Mouse (Mus musculus) intestine, embryonic 14.5 days (tissue): ENCODE data around the gene Catsper1. TPM values are rescaled to one million over a fixed set of nuclear protein-coding genes. Genes with fewer than 3 reads are reported as not detected.
A peak's percentile ranks its signal among the peaks of the same experiment; 100 is the strongest.

Source experiments
- ATAC-seq: fragments of 200-750 bp; cut with Nextera tagmentation; replicated peaks from 2 replicates; pipeline ENCODE4 v1.8.0; 2017; ENCODE audit warnings: low read depth, moderate number of reproducible peaks, moderate TSS enrichment, moderate library complexity; ENCODE audit not compliant: low FRiP score, low TSS enrichment
- DNase-seq: peaks from one replicate; pipeline ENCODE4 v3.0.0-alpha.2; 2018; ENCODE audit warnings: low spot score
- H3K27ac ChIP-seq: fragments of 300-500 bp; sonication (generic); 2 replicates; pipeline ENCODE4 v1.5.1; 2014; ENCODE audit warnings: low read depth, mild to moderate bottlenecking, control low read depth
- H3K27me3 ChIP-seq: fragments of 300-500 bp; sonication (generic); replicated peaks from 2 replicates; pipeline ENCODE4 v1.6.1; 2014; ENCODE audit warnings: low read length, control low read depth; ENCODE audit not compliant: control insufficient read depth, insufficient read depth
- H3K36me3 ChIP-seq: fragments of 300-500 bp; sonication (generic); 2 replicates; pipeline ENCODE4 v1.6.1; 2014; ENCODE audit warnings: low read length, control low read depth; ENCODE audit not compliant: control insufficient read depth, insufficient read depth
- H3K4me1 ChIP-seq: fragments of 300-500 bp; sonication (generic); replicated peaks from 2 replicates; pipeline ENCODE4 v1.6.1; 2014; ENCODE audit warnings: low read length, control low read depth, mixed read lengths; ENCODE audit not compliant: control insufficient read depth, insufficient read depth
- H3K4me2 ChIP-seq: fragments of 300-500 bp; sonication (generic); 2 replicates; pipeline ENCODE4 v1.6.1; 2014; ENCODE audit warnings: low read length
- H3K4me3 ChIP-seq: fragments of 300-500 bp; sonication (generic); 2 replicates; pipeline ENCODE4 v1.5.1; 2014; ENCODE audit warnings: low read depth, low read length, control low read depth, mixed read lengths
- H3K9ac ChIP-seq: fragments of 300-500 bp; sonication (generic); 2 replicates; pipeline ENCODE4 v1.6.1; 2014; ENCODE audit warnings: mild to moderate bottlenecking, low read length
- H3K9me3 ChIP-seq: fragments of 300-500 bp; sonication (generic); 2 replicates; pipeline ENCODE4 v1.6.1; 2016; ENCODE audit warnings: low read length, control low read depth; ENCODE audit not compliant: control insufficient read depth
- WGBS: fragments of 180-500 bp; shearing (Covaris S2); extraction: QIAGEN DNeasy Blood & Tissue Kit; methylation state at CpG from one replicate; pipeline ENCODE4 v1.1.7; 2014; 5-methylcytosine and 5-hydroxymethylcytosine counted together
- polyA plus RNA-seq: library from polyadenylated mRNA; unstranded; fragments of >200 nt; fragmentation: Nextera tagmentation; extraction: Ambion mirVana; gene quantifications from 2 replicates; pipeline ENCODE4 v1.2.1, GENCODE M21; 2014

Gene Catsper1
- polyA plus RNA-seq, 1 experiment from 2014 or later = not detected

DNA sequence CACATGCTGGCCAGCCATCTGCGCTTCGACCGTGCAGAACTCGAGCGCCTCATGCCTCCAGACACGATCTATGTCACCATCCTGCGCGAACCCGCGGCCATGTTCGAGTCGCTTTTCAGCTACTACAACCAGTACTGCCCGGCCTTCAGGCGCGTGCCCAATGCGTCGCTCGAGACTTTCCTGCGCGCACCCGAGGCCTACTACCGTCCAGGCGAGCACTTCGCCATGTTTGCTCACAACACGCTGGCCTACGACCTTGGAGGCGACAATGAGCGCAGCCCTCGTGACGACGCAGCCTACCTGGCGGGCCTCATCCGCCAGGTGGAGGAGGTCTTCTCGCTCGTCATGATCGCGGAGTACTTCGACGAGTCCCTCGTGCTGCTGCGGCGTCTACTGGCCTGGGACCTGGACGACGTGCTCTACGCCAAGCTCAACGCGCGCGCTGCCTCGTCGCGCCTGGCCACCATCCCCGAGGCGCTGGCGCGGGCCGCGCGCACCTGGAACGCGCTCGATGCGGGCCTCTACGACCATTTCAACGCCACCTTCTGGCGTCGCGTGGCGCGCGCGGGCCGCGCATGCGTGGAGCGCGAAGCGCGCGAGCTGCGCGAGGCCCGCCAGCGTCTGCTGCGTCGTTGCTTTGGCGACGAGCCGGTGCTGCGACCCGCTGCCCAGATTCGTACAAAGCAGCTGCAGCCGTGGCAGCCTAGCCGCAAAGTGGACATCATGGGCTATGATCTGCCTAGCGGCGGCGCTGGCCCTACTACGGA lies 28.4 kb upstream of the Catsper1 start:
- H3K9ac ChIP-seq = no peak overlapping the region

DNA sequence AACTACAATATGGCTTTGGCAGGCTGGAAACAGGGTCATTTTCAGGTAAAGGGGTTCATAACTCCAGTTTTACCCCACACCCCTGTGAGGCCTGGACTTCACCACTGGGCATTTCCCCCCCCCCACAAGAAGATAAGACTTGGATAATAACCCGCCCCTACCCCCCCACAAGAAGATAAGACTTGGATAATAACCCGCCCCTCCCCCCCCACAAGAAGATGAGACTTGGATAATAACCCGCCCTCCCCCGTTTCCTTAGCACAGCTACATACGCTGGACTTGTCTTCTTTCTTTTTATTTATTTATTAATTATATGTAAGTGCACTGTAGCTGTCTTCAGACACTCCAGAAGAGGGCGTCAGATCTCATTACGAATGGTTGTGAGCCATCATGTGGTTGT lies 26.5 kb upstream of the Catsper1 start:
- H3K4me2 ChIP-seq = no peak overlapping the region
- no peaks in the 10 kb centered on the region for H3K36me3 ChIP-seq
- no peak overlapping the region for H3K4me3 ChIP-seq
- no peaks in the 10 kb centered on the region for H3K9me3 ChIP-seq
- WGBS = 84% methylated on average over 7 of the region's 7 CpGs
- ATAC-seq = no peak
- no peak for DNase-seq
- H3K27me3 ChIP-seq = 0 out of 2 replicates have a peak, but pooled peaks cover 3% of the 10 kb centered on the region
- no peaks in the 10 kb centered on the region for H3K4me1 ChIP-seq
- H3K27ac ChIP-seq = no peak overlapping the region
- H3K9ac ChIP-seq = no peak overlapping the region

More for the DNA sequence above, 28.4 kb upstream of the Catsper1 start:
- no peak overlapping the region for H3K27ac ChIP-seq
- H3K4me1 ChIP-seq = no peaks in the 10 kb centered on the region
- peak overlapping the region; percentile 18 for H3K4me3 ChIP-seq
- no peak for ATAC-seq
- no peaks in the 10 kb centered on the region for H3K9me3 ChIP-seq
- peak; percentile 63 for DNase-seq
- WGBS = 41% methylated on average over 98 of the region's 98 CpGs
- 0 out of 2 replicates have a peak, but pooled peaks cover 3% of the 10 kb centered on the region for H3K27me3 ChIP-seq
- H3K36me3 ChIP-seq = no peaks in the 10 kb centered on the region
- H3K4me2 ChIP-seq = peak overlapping the region; percentile 46

DNA sequence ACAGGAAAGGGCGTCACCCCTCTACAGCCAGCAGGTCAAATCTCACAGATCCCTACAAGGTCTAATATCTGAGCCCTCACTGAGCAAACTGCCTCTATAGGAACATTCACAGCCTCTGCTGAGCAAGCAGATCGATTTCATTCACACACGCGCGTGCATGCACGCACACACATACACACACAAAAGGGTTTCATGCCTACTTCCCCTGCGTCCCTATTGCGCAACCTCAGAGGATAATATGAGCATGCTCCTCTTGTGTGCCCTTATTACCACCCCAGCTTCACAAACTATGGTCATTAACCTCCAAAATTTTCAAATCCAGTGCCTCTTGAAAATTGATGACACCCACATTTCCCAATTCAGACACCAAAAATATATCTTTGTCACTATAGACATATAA lies 22.4 kb upstream of the Catsper1 start:
- peaks cover 6% of the 10 kb centered on the region; the same call in 1 of the 2 replicates for H3K9me3 ChIP-seq
- DNase-seq (no peak), ATAC-seq (no peak)
- H3K36me3 ChIP-seq = no peaks in the 10 kb centered on the region
- no peak overlapping the region for H3K4me3 ChIP-seq
- WGBS = 91% methylated on average over 8 of the region's 8 CpGs
- no peak overlapping the region for H3K4me2 ChIP-seq
- H3K27ac ChIP-seq = no peak overlapping the region
- no peak overlapping the region for H3K9ac ChIP-seq
- no peaks in the 10 kb centered on the region for H3K27me3 ChIP-seq
- H3K4me1 ChIP-seq = no peaks in the 10 kb centered on the region

DNA sequence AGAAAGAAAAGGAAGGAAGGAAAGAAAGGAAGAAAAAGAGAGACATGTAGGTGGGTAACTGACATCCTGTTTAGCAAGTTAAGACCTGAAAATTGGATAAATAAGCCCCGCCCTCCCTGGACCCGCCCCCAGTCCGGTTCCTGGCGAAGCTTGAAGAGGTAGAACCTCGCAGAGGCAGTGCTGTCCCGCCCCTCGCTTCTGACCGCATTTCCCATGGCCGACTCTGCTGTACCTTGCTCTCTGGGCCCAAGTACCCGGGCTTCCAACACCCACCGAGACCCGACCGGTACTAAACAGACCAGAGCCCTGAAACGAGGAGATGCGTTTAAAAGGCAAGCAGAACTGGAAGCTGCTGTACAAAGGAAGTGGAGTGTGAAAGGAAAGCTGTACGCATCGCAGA lies 11.7 kb upstream of the Catsper1 start:
- H3K27ac ChIP-seq = no peak overlapping the region
- no peaks in the 10 kb centered on the region for H3K36me3 ChIP-seq
- no peak overlapping the region for H3K4me2 ChIP-seq
- 52% methylated on average over 17 of the region's 17 CpGs for WGBS
- H3K4me3 ChIP-seq = no peak overlapping the region
- H3K27me3 ChIP-seq = no peaks in the 10 kb centered on the region
- no peak for DNase-seq
- no peaks in the 10 kb centered on the region for H3K4me1 ChIP-seq
- ATAC-seq = no peak
- no peaks in the 10 kb centered on the region for H3K9me3 ChIP-seq
- H3K9ac ChIP-seq = no peak overlapping the region

DNA sequence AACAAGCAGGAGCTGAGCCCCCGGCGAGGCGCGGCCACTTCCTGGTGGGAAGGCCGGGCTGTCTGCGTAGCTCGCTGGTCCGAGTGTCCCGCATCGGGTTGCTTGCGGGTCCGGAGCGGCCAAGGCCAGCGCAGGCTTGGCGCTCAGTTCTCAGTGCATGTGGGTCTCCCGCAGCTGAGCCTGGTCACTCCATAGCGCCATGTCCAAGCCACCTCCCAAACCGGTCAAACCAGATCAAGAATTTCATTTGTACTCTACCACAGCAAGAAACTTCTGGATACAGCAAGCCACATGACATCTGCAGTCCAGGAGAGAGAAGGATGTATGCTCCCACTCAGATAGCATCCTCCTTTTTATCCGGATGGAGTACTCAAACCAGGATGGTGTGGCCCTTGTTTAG lies 7.6 kb upstream of the Catsper1 start:
- H3K4me1 ChIP-seq = no peaks in the 10 kb centered on the region
- DNase-seq (no peak), ATAC-seq (no peak)
- no peaks in the 10 kb centered on the region for H3K36me3 ChIP-seq
- H3K4me3 ChIP-seq = no peak overlapping the region
- H3K9ac ChIP-seq = no peak overlapping the region
- no peaks in the 10 kb centered on the region for H3K27me3 ChIP-seq
- no peak overlapping the region for H3K4me2 ChIP-seq
- no peaks in the 10 kb centered on the region for H3K9me3 ChIP-seq
- WGBS = 61% methylated on average over 19 of the region's 19 CpGs
- H3K27ac ChIP-seq = no peak overlapping the region

DNA sequence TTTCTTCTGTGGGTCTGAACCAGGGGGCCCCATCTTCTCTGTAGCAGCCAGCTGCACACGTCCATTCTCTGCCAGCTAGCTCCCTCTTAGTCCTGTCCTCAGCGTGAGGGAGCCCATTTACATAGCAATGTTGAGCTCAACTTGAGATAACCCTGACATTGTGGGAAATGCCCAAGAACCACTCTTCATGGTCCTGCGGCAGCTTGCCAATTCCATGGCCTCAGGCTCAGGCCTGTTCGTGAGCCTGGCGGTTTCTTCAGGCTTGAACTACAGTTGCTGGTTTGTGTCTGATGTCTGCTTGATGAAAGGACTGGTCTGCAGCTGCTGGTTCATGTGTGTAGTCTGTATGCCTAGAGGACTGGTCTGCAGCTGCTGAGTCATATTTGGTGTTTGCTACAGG lies 800 bp upstream of the Catsper1 start:
- no peaks in the 10 kb centered on the region for H3K27me3 ChIP-seq
- H3K4me1 ChIP-seq = no peaks in the 10 kb centered on the region
- DNase-seq = no peak
- H3K9me3 ChIP-seq = no peaks in the 10 kb centered on the region
- 70% methylated on average over 5 of the region's 5 CpGs for WGBS
- no peak overlapping the region for H3K4me2 ChIP-seq
- H3K27ac ChIP-seq = no peak overlapping the region
- no peaks in the 10 kb centered on the region for H3K36me3 ChIP-seq
- ATAC-seq = no peak
- no peak overlapping the region for H3K9ac ChIP-seq
- no peak overlapping the region for H3K4me3 ChIP-seq

GRCm38 (mm10) chr19:5337975-5338374 lies 2.4 kb downstream of the Catsper1 start:
- H3K27me3 ChIP-seq = no peaks in the 10 kb centered on the region
- no peak overlapping the region for H3K4me2 ChIP-seq
- no peaks in the 10 kb centered on the region for H3K9me3 ChIP-seq
- ATAC-seq = no peak
- 23% methylated on average over 5 of the region's 5 CpGs for WGBS
- no peaks in the 10 kb centered on the region for H3K36me3 ChIP-seq
- no peaks in the 10 kb centered on the region for H3K4me1 ChIP-seq
- peak; percentile 89 for DNase-seq
- no peak overlapping the region for H3K9ac ChIP-seq
- no peak overlapping the region for H3K4me3 ChIP-seq
- H3K27ac ChIP-seq = no peak overlapping the region

GRCm38 (mm10) chr19:5341360-5341759 lies 5.8 kb downstream of the Catsper1 start:
- H3K9ac ChIP-seq = no peak overlapping the region
- no peak overlapping the region for H3K4me2 ChIP-seq
- 84% methylated on average over 7 of the region's 7 CpGs for WGBS
- no peak for ATAC-seq
- no peaks in the 10 kb centered on the region for H3K4me1 ChIP-seq
- DNase-seq = no peak
- no peaks in the 10 kb centered on the region for H3K27me3 ChIP-seq
- H3K4me3 ChIP-seq = no peak overlapping the region
- H3K36me3 ChIP-seq = no peaks in the 10 kb centered on the region
- H3K27ac ChIP-seq = no peak overlapping the region
- no peaks in the 10 kb centered on the region for H3K9me3 ChIP-seq
